Mouse (Mus musculus) olfactory bulb, adult 2 months (tissue): ENCODE measurements around the gene Eif2b4. TPM values are rescaled to one million over a fixed set of nuclear protein-coding genes. Genes with fewer than 3 reads are reported as not detected.

Experiments
- H3K27ac ChIP-seq: fragments of 200-500 bp; 2 replicates; pipeline ENCODE4 v1.5.1; 2012; ENCODE audit warnings: low read depth, low read length; ENCODE audit not compliant: insufficient read depth
- H3K4me1 ChIP-seq: fragments of 200-500 bp; 2 replicates; pipeline ENCODE4 v1.6.1; 2012; ENCODE audit warnings: low read length; ENCODE audit not compliant: control insufficient read depth, insufficient read depth
- H3K4me3 ChIP-seq: fragments of 200-500 bp; 2 replicates; pipeline ENCODE4 v1.5.1; 2012; ENCODE audit warnings: mild to moderate bottlenecking, low read depth, low read length, moderate library complexity; ENCODE audit not compliant: insufficient read depth
- CTCF ChIP-seq: fragments of 200-500 bp; IDR thresholded peaks from 2 replicates; pipeline ENCODE4 v1.5.1; 2012; ENCODE audit warnings: low read depth, mild to moderate bottlenecking, low read length, moderate library complexity; ENCODE audit not compliant: insufficient read depth
- POLR2A ChIP-seq: fragments of 200-500 bp; IDR thresholded peaks from 2 replicates; pipeline ENCODE4 v1.6.1; 2012; ENCODE audit warnings: mild to moderate bottlenecking, low read depth, low read length, moderate library complexity; ENCODE audit not compliant: insufficient read depth
- WGBS: fragments of 180-500 bp; shearing (Covaris S2); methylation state at CpG from one replicate; pipeline ENCODE4 v1.1.7; 2018; 5-methylcytosine and 5-hydroxymethylcytosine counted together
- polyA plus RNA-seq: library from polyadenylated mRNA; stranded (reverse); fragments of >200 nt; gene quantifications from 2 replicates; pipeline ENCODE4 v1.2.4, GENCODE M21; 2012; ENCODE audit warnings: low replicate concordance; ENCODE audit not compliant: missing spikeins, insufficient read depth, insufficient read length

The Eif2b4 gene
- polyA plus RNA-seq, 1 experiment: not detected

DNA sequence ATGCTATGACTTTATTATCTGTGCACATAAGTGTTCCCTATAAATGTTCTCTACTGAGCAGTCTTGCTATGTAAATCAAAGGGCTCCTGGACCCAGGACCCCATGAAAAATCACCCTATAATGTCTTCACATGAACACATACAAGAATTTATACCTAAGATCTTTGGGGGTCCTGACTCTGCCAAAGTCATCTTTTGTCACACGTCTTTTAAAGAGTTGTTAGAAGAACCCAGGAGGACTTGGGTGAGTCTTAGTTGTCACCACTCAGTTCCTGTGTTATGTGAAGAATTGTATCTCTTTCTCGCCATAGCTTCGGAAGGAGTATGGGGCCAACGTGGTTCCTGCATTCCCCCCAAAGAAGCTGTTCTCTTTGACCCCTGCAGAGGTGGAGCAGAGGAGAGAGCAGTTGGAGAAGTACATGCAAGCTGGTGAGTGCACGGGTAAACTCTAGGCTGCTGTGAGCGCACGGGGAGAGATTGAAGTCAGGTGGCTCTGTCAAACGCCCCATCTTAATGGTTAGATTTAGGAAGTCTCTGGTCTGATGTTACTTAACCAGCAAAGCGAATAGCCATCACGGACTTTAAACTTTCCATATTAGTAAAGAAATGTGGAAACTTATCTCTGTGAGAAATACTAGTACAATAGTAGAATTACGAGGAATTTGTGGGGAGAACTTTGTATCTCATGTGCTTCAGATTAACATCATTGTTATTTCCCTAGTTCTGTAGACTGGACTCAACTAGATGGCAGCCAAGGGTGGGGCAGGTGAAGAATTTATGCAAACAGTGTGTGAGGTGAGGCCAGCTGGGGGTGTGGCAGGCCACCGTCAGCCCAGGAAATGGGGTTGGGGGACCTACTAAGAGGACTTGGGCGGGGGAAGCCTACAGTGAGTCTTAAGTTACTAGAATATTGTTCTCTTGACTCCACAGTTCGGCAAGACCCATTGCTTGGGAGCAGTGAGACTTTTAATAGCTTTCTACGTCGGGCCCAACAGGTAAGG lies 1.6 kb upstream of the Eif2b4 start:
- peaks cover 7% of the 10 kb centered on the region for H3K4me1 ChIP-seq
- no peak for TF ChIP-seq POLR2A
- no peak for TF ChIP-seq CTCF
- 90% methylated on average over 16 of the region's 16 CpGs for WGBS
- no peak overlapping the region for H3K4me3 ChIP-seq
- no peak overlapping the region for H3K27ac ChIP-seq

DNA sequence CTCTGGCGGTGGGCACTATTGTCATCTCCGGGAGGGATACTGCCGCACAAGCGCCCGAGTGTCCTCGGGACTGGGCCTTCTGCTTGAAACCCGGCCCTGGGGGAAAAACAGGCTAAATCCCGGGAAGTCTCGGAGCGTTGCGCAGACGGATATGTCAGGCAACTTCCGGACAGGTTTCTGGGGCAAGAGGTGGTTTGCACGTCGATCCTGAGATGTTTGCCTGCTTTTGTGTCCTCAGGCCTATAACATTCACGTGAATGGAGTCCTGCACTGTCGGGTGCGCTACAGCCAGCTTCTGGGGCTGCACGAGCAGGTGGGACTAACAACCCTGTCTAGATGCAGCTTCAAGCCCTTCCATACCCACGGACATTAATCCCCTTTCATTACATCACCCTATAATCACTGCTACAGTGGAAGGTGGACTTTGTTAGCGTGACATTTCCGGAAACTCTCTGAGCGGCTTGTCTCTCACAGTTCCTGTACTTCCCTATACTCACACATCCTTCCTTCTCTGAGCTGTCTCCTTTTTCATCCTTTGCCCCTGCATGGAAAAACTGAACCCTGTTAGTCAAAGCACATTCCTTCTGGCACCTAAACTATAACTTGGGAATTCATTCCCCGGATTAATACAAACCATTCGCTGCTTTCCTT lies 526 bp upstream of the Eif2b4 start:
- TF ChIP-seq CTCF: no peak
- TF ChIP-seq POLR2A: no peak
- H3K4me3 ChIP-seq: peak overlapping the region; percentile 91
- WGBS: 10% methylated on average over 25 of the region's 25 CpGs
- H3K4me1 ChIP-seq: peaks cover 7% of the 10 kb centered on the region
- peak overlapping the region; percentile 82 for H3K27ac ChIP-seq

DNA sequence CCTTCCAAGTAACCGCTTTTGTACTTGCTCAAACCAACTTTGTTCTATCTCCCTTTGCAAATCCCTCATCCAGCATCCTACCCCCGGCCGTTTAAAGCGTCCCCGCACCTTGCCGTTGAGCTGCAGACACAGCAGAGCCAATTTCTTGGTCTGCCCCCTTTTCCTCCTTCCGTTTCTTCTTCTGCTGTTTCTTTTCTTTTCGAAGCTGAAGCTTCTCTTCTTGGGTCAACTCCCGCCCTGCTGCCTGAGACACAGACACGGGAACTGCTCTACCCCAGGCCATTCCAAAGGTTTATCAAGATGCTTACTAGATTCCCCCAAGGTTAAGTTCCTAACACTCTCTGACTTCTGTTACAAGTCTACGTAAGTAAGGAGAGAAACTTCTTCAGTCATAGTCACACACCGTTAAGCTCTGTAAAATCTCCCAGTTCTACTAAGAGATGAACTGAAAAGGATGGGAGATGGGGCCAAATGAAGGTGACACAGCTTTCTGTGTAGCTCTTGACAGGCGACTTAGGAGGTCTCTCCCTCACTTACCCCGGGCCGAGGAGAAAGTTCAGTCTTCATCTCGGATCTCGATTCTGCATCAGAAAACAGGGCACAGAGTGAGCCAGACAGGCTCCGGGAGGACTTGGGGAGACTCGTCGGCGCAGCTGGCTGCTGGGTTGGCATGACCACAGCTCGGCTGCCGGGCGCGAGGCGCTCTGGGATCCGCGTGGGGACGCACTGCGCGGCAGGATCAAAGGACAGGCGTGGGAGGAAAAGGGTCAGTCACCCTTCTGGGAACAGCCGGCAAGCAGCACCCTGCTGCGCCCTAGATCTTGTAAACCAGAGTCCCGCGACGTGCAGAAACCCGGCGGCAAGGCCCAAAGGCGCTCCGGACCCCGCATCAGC lies 938 bp downstream of the Eif2b4 start:
- 11% methylated on average over 42 of the region's 42 CpGs for WGBS
- Histone ChIP-seq H3K4me1 (peaks cover 7% of the 10 kb centered on the region), H3K4me3 (peak overlapping the region; percentile 91), H3K27ac (peak overlapping the region; percentile 66)
- TF ChIP-seq CTCF: no peak
- TF ChIP-seq POLR2A: no peak

DNA sequence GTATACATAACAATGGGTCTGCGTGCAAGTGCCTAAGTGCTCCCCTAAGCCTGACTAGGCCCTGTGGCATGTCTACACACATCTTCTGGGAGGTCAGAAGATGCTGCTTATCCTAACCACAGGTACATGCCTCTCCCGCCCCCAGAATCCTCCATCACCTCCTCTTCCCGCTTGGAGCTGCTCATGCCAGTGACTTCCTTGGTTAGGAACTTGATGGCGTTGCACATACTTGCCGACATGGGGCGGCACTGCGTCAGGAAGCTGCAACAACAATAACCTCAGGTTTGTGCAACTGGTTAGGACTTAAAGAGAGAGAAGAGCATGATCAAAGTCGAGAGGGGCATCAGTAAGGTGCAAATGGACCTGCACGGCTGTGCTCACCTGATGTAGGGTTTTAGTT lies 3.0 kb downstream of the Eif2b4 start:
- WGBS: 90% methylated on average over 9 of the region's 9 CpGs

DNA sequence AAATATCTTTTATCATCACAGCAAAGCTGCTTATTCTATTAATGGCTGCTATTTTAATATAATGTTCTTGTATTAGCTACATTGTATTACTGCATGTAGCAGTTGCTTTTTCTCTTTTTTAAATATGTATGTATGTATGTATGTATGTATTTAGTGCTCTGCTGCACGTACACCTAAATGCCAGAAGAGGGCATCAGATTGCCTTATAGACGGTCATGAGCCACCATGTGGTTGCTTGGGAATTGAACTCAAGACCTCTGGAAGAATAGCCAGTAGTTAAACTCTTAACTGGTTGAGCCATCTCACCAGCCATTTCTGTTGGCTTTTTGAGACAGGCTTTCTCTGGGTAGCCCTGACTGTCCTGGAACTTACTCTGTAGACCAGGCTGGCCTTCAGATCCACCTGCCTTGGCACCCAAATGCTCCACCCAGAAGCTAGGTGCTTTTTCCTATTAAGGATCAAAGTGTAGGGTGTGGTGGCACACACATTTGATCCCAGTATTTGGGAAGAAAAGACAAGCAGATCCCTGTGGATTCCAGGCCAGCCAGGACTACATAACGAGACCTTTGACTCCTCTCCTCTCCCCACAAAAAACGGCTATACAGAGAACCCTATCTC lies 4.9 kb downstream of the Eif2b4 start:
- no peak overlapping the region for H3K27ac ChIP-seq
- no peak for TF ChIP-seq POLR2A
- TF ChIP-seq CTCF: no peak
- H3K4me3 ChIP-seq: no peak overlapping the region
- peaks cover 7% of the 10 kb centered on the region for H3K4me1 ChIP-seq
- 73% methylated on average over 4 of the region's 4 CpGs for WGBS

More for the DNA sequence above, 3.0 kb downstream of the Eif2b4 start:
- no peak for TF ChIP-seq CTCF
- no peak overlapping the region for H3K27ac ChIP-seq
- H3K4me1 ChIP-seq: peaks cover 7% of the 10 kb centered on the region
- H3K4me3 ChIP-seq: no peak overlapping the region

DNA sequence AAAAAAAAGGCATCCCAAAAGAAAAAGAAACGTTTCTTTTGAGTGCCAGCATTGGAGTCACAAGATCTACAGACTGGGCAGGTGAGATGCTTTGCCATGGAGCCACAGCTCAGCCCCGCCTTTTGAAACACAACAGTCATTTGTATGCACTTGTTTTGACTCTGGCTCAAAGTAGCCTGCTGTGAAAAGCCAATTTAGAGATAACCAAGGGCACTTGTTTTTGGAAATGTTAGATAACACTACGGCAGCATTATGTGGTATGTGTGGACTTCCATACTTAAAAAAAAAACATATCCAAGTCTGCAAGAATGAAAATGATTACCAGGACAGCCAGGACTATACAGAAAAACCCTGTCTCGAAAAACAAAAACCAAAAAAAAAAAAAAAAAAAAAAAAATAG lies 9.6 kb downstream of the Eif2b4 start:
- no peak overlapping the region for H3K27ac ChIP-seq
- TF ChIP-seq POLR2A (no peak), CTCF (no peak)
- H3K4me3 ChIP-seq: no peak overlapping the region
- H3K4me1 ChIP-seq: 0 out of 2 replicates have a peak, but pooled peaks cover 3% of the 10 kb centered on the region
- WGBS: 61% methylated on average over 4 of the region's 4 CpGs

DNA sequence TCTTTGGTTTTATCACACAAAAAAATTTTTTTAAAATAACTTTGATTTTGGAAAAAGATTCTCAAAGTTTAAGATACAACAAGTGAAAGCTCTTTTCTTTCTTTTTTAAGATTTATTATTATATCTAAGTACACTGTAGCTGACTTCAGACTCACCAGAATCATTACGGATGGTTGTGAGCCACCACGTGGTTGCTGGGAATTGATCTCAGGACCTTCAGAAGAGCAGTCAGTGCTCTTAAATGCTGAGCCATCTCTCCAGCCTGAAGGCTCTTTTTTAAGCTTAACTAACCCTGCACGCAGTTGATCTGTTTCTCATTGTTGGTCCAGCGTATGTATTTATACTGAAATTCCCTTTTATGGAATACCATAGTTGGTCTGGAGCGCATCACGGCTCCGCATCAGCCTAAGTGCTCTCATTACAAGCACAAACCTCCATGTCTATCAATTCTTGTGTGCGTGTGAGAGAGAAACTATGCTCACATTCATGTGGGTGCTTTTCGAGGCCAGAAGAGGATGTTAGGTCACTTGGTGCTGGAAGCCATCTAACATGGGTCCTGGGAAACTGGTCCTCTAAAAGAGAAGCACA lies 12.0 kb downstream of the Eif2b4 start:
- WGBS: 94% methylated on average over 9 of the region's 9 CpGs

More for the DNA sequence above, 12.0 kb downstream of the Eif2b4 start:
- H3K27ac ChIP-seq: no peak overlapping the region
- TF ChIP-seq POLR2A (no peak), CTCF (no peak)
- 0 out of 2 replicates have a peak, but pooled peaks cover 3% of the 10 kb centered on the region for H3K4me1 ChIP-seq
- no peak overlapping the region for H3K4me3 ChIP-seq
